ENCODE assay signal across 26 mouse cellular contexts in genomic region chr13:12912902-12913301, GRCm38 (mm10).
DNase-seq lines count a peak whose midpoint lies in the region; ATAC-seq lines count a peak whose summit lies in the region.
"Had no signal": no experiment of that assay in that cellular context is flagged by ENCODE, and none has a peak within 500 bp of the region (broad histone marks: within the 10 kb centered on the region; RNA-seq: fewer than 3 reads in every experiment).

No protein-coding gene starts in this region.

- no peak overlapping the region for H3K9ac ChIP-seq in hindbrain, embryonic 14.5 days
- no peak overlapping the region for H3K9ac ChIP-seq in neural tube, embryonic 11.5 days (ENCODE audit: low read length)
- no peak overlapping the region for H3K9ac ChIP-seq in neural tube, embryonic 15.5 days (replicated peaks)
- H3K9ac ChIP-seq: forebrain, embryonic 13.5 days; heart, embryonic 13.5 days; hindbrain, embryonic 15.5 days had no signal

- WGBS in hindbrain, embryonic 14.5 days, result 89% methylated on average over 5 of the region's 5 CpGs
- WGBS in hindbrain, embryonic 10.5 days, result 85% methylated on average over 5 of the region's 5 CpGs
- WGBS in neural tube, embryonic 11.5 days, result 84% methylated on average over 5 of the region's 5 CpGs
- WGBS in neural tube, embryonic 15.5 days, result 84% methylated on average over 5 of the region's 5 CpGs

- no peak for DNase-seq in cerebellum, adult 9-11 months
- DNase-seq in hindbrain, embryonic 14.5 days (ENCODE audit: low spot score), result no peak
- no peak for DNase-seq in hindbrain, embryonic 10.5 days (ENCODE audit: low spot score)
- no peak for DNase-seq in neural tube, embryonic 11.5 days (ENCODE audit: low spot score)
- no peak for DNase-seq in B cell, adult 2 months
- DNase-seq: adrenal gland, adult 8-10 months; adrenal gland, postnatal 25 days; cerebellum, adult 18-20 months; cerebellum, adult 9-10 months; cerebellum, postnatal 25 days; gastrocnemius, postnatal 10 days; gastrocnemius, postnatal 36 days; heart, adult 2 months; heart, postnatal 14 days; heart, postnatal 4 days had no signal

- no peaks in the 10 kb centered on the region for H3K36me3 ChIP-seq in hindbrain, embryonic 14.5 days (replicated peaks; ENCODE audit: control insufficient read depth, insufficient read depth)
- H3K36me3 ChIP-seq in hindbrain, embryonic 10.5 days, result no peaks in the 10 kb centered on the region
- H3K36me3 ChIP-seq in neural tube, embryonic 11.5 days (ENCODE audit: control insufficient read depth, insufficient read depth, low read length), result no peaks in the 10 kb centered on the region
- no peaks in the 10 kb centered on the region for H3K36me3 ChIP-seq in neural tube, embryonic 15.5 days
- H3K36me3 ChIP-seq: forebrain, embryonic 10.5 days; heart, embryonic 10.5 days; heart, embryonic 13.5 days; hindbrain, embryonic 15.5 days had no signal

- peak; percentile 56; the same call in 1 of the 2 replicates for ATAC-seq in cerebellum, adult (ENCODE audit: insufficient number of reproducible peaks, low FRiP score, low TSS enrichment)
- peak; percentile 14; the same call in 1 of the 2 replicates for ATAC-seq in hindbrain, embryonic 14.5 days (ENCODE audit: low FRiP score)
- ATAC-seq in neural tube, embryonic 11.5 days (ENCODE audit: insufficient read depth, low FRiP score, low TSS enrichment), result peak; percentile 21; the same call in 1 of the 2 replicates
- no peak for ATAC-seq in neural tube, embryonic 15.5 days (ENCODE audit: low FRiP score)
- 0 out of 2 replicates have a peak, but pooled peaks have one; percentile 18 for ATAC-seq in monocyte, adult 5-6 weeks (replicated peaks; ENCODE audit: insufficient number of reproducible peaks, low FRiP score, low TSS enrichment, poor library complexity, severe bottlenecking)
- ATAC-seq: forebrain, embryonic 13.5 days; forebrain, embryonic 16.5 days; intestine, postnatal 0 days had no signal

- no peak overlapping the region for H3K4me2 ChIP-seq in hindbrain, embryonic 14.5 days (replicated peaks)
- no peak overlapping the region for H3K4me2 ChIP-seq in neural tube, embryonic 11.5 days (ENCODE audit: low read depth)
- H3K4me2 ChIP-seq in neural tube, embryonic 15.5 days, result no peak overlapping the region
- H3K4me2 ChIP-seq: forebrain, embryonic 13.5 days; heart, embryonic 13.5 days; hindbrain, embryonic 15.5 days had no signal

- H3K4me3 ChIP-seq in hindbrain, embryonic 14.5 days (replicated peaks; ENCODE audit: low read length), result no peak overlapping the region
- H3K4me3 ChIP-seq in hindbrain, embryonic 10.5 days, result no peak overlapping the region
- H3K4me3 ChIP-seq in neural tube, embryonic 11.5 days (ENCODE audit: low read depth, low read length), result no peak overlapping the region
- no peak overlapping the region for H3K4me3 ChIP-seq in neural tube, embryonic 15.5 days (replicated peaks)
- H3K4me3 ChIP-seq: forebrain, embryonic 10.5 days; forebrain, embryonic 13.5 days; heart, adult 2 months; heart, embryonic 10.5 days; heart, embryonic 13.5 days; hindbrain, embryonic 15.5 days had no signal

- no peak overlapping the region for H3K27ac ChIP-seq in hindbrain, embryonic 14.5 days
- H3K27ac ChIP-seq in hindbrain, embryonic 10.5 days, result no peak overlapping the region
- H3K27ac ChIP-seq in neural tube, embryonic 11.5 days (ENCODE audit: low read depth, low read length), result no peak overlapping the region
- H3K27ac ChIP-seq in neural tube, embryonic 15.5 days (replicated peaks), result no peak overlapping the region
- H3K27ac ChIP-seq: forebrain, embryonic 10.5 days; forebrain, embryonic 13.5 days; heart, adult 2 months; heart, embryonic 10.5 days; heart, embryonic 13.5 days; hindbrain, embryonic 15.5 days had no signal

- no peaks in the 10 kb centered on the region for H3K4me1 ChIP-seq in hindbrain, embryonic 14.5 days (replicated peaks; ENCODE audit: control insufficient read depth, insufficient read depth, low read length)
- no peaks in the 10 kb centered on the region for H3K4me1 ChIP-seq in hindbrain, embryonic 10.5 days (replicated peaks)
- no peaks in the 10 kb centered on the region for H3K4me1 ChIP-seq in neural tube, embryonic 11.5 days (ENCODE audit: control insufficient read depth, insufficient read depth, low read length)
- H3K4me1 ChIP-seq in neural tube, embryonic 15.5 days, result no peaks in the 10 kb centered on the region
- H3K4me1 ChIP-seq: forebrain, embryonic 10.5 days; forebrain, embryonic 13.5 days; heart, embryonic 10.5 days; heart, embryonic 13.5 days; hindbrain, embryonic 15.5 days had no signal

- H3K9me3 ChIP-seq in hindbrain, embryonic 14.5 days (ENCODE audit: control insufficient read depth, low read length), result peaks cover 60% of the 10 kb centered on the region
- peaks cover 80% of the 10 kb centered on the region for H3K9me3 ChIP-seq in hindbrain, embryonic 10.5 days
- peaks cover 14% of the 10 kb centered on the region for H3K9me3 ChIP-seq in neural tube, embryonic 11.5 days (ENCODE audit: control insufficient read depth, low read length)
- peaks cover 52% of the 10 kb centered on the region for H3K9me3 ChIP-seq in neural tube, embryonic 15.5 days (replicated peaks)

- H3K27me3 ChIP-seq in hindbrain, embryonic 14.5 days (ENCODE audit: control insufficient read depth, insufficient read depth, low read length), result no peaks in the 10 kb centered on the region
- H3K27me3 ChIP-seq in hindbrain, embryonic 10.5 days (ENCODE audit: insufficient read depth, poor library complexity, severe bottlenecking), result no peaks in the 10 kb centered on the region
- no peaks in the 10 kb centered on the region for H3K27me3 ChIP-seq in neural tube, embryonic 11.5 days (ENCODE audit: control insufficient read depth, insufficient read depth, low read length)
- no peaks in the 10 kb centered on the region for H3K27me3 ChIP-seq in neural tube, embryonic 15.5 days (replicated peaks)
- H3K27me3 ChIP-seq: CH12.LX; forebrain, embryonic 13.5 days; heart, embryonic 13.5 days; hindbrain, embryonic 15.5 days had no signal
